Mouse (Mus musculus): Measurements from ENCODE around the gene Opcml. TPM values are rescaled to one million over a fixed set of nuclear protein-coding genes. Genes with fewer than 3 reads are reported as not detected.

Gene Opcml
- polyA plus RNA-seq, 1 experiment: 1.3 TPM

DNA sequence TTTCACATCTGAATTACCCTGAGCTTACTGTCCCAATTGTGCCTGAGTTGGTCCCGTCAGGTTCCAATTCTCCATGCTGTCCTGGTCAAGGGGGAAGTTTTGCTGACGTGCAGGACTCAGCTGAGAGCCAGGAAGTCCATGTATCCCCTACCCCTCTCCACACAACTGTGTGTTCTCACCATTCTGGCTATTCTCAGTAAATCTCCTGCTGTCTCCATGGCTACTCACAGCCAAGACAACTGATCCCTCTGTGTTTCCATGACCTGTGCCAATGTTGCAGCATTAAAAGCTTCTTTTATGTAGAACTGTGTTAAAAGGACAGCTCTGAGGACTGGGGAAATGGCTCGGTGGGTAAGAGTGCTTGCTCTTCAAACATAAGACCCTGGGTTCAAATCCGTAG is 373.4 kb downstream of the Opcml start:
- Histone ChIP-seq H3K4me3 (replicated peaks; ENCODE audit: control insufficient read depth, low read depth, low read length) (no peak overlapping the region), H3K27ac (ENCODE audit: control insufficient read depth, insufficient read depth, low read depth, low read length, poor library complexity) (no peak overlapping the region), H3K4me1 (ENCODE audit: control insufficient read depth, insufficient read depth, low read length) (no peaks in the 10 kb centered on the region)
- 59% methylated on average over 4 of the region's 4 CpGs for WGBS
- TF ChIP-seq CTCF (IDR thresholded peaks at IDR 0.05; ENCODE audit: control insufficient read depth, insufficient read depth, low read length) (no peak), POLR2A (IDR thresholded peaks at IDR 0.05; ENCODE audit: borderline replicate concordance, control insufficient read depth, low read depth, low read length) (no peak)

DNA sequence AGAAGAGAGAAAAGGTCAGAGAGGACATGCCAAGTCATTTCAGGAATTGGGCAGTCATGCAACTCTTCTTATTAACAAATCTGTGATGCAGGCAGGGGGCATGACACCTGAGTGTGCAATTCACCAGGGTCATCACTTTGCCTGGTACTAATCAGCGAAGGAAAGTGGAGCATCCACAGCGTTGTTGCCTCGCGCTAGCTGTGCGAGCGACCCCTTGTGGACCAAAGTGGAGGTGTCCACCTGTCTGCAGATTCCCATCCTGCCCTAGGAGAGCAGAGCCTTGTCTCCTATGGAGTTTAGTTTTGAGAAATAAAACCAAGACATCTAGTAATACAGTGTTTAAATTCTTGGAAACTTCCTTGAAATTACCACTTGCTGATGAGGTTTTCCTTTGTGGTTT is 381.3 kb downstream of the Opcml start:
- TF ChIP-seq POLR2A (IDR thresholded peaks at IDR 0.05; ENCODE audit: borderline replicate concordance, control insufficient read depth, low read depth, low read length): no peak
- TF ChIP-seq CTCF (IDR thresholded peaks at IDR 0.05; ENCODE audit: control insufficient read depth, insufficient read depth, low read length): no peak
- 9% methylated on average over 6 of the region's 6 CpGs for WGBS
- Histone ChIP-seq H3K4me3 (replicated peaks; ENCODE audit: control insufficient read depth, low read depth, low read length) (no peak overlapping the region), H3K27ac (ENCODE audit: control insufficient read depth, insufficient read depth, low read depth, low read length, poor library complexity) (no peak overlapping the region), H3K4me1 (ENCODE audit: control insufficient read depth, insufficient read depth, low read length) (no peaks in the 10 kb centered on the region)

DNA sequence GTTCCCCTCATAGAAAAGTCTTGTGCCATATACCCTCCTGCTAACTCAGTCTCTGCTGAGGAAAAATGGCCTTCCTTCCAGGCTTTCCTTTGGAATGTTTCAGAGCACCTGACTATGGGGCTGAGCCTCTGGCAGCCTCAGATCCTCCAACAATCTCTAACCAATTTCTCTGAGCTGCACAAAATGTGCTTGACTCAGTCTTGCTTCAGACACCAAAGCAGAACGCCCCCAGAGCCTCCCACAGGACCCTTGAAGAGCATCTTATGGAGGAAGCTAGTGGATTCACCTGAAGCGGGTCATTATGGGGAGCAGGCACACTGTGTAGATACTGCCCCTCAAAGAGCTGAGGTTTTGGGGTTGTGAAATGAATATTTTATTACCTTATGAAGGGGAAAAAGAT is 386.5 kb downstream of the Opcml start:
- Histone ChIP-seq H3K27ac (ENCODE audit: control insufficient read depth, insufficient read depth, low read depth, low read length, poor library complexity) (no peak overlapping the region), H3K4me1 (ENCODE audit: control insufficient read depth, insufficient read depth, low read length) (no peaks in the 10 kb centered on the region), H3K4me3 (replicated peaks; ENCODE audit: control insufficient read depth, low read depth, low read length) (no peak overlapping the region)
- WGBS: 63% methylated on average over 2 of the region's 2 CpGs
- TF ChIP-seq CTCF (IDR thresholded peaks at IDR 0.05; ENCODE audit: control insufficient read depth, insufficient read depth, low read length) (no peak), POLR2A (IDR thresholded peaks at IDR 0.05; ENCODE audit: borderline replicate concordance, control insufficient read depth, low read depth, low read length) (no peak)

DNA sequence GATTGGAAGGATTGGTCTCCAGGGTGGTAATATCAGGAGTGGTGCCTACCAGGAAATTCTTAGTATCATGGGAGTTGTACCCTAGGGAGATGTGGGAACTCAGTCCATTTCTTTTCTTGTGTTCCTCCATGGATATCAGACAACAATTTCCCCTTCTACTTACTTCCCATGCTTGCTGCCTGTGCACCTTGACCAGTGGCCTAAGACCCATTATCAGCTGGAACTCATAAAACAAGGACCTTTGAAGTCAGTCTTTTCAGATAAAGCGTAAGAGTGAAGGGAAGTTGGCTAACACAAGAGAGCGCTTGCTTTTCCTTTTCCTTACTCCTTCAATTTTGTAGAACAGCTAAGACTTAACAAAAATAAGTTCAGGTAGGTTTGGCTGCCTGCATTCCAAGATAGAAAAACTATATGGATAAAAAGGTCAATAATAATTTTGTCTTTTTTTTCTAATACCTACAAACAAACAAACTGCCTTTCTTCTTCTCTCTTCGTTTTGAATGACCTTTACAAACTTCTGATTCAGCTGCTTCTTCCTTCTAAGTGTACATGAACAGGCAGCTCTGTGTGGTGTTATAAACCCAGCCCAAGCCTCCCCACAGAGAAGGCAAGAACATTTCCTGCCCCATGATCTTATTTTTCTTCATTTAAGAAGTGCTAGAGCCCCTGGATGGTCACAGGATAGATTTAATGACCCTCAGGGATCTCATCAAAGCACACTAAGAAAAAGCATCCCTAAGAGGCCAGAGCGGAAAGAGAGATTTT is 387.7 kb downstream of the Opcml start:
- no peak overlapping the region for H3K27ac ChIP-seq (ENCODE audit: control insufficient read depth, insufficient read depth, low read depth, low read length, poor library complexity)
- WGBS: 68% methylated on average over 4 of the region's 4 CpGs
- H3K4me3 ChIP-seq (replicated peaks; ENCODE audit: control insufficient read depth, low read depth, low read length): no peak overlapping the region
- H3K4me1 ChIP-seq (ENCODE audit: control insufficient read depth, insufficient read depth, low read length): no peaks in the 10 kb centered on the region
- TF ChIP-seq POLR2A (IDR thresholded peaks at IDR 0.05; ENCODE audit: borderline replicate concordance, control insufficient read depth, low read depth, low read length) (no peak), CTCF (IDR thresholded peaks at IDR 0.05; ENCODE audit: control insufficient read depth, insufficient read depth, low read length) (no peak)

DNA sequence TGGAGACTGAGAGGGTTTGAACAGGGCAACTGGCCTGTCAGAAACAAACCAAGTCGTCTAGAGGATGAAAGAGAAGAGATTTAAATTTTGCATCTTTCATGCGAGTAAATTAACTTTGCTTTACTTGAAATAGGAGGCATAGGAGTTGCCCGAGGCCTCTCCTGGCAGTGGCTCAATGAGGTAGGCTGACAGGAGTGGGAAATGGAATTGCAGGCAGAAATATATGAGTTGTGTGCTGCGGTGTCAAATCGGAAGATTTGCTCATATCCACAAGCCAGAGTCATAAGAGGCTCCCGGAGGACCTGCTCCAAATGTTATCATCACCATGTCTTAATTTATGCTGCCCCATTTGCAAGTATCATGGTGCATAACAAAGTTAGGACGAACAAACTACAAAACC is 391.3 kb downstream of the Opcml start:
- 79% methylated on average over 7 of the region's 7 CpGs for WGBS

DNA sequence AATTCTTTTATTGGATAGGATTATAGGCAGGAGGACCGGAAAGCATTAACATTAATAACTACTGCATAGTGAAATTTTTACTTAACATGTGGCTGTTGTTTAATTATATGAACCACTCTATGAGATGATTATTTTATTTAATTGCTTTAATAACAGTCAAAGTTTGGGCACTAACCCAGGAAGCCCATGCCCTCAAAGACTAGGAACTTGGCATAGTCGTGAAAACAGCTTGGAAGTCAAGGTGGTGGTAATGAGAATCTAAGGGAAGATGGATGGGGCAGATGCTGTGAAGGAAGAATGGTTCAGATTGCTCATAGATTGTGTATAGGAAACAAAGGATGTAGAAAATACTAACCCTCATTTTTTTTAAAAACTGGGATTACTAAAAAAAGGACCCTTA is 399.7 kb downstream of the Opcml start:
- 78% methylated on average over 2 of the region's 2 CpGs for WGBS
- no peak for TF ChIP-seq CTCF (IDR thresholded peaks at IDR 0.05; ENCODE audit: control insufficient read depth, insufficient read depth, low read length)
- no peak for TF ChIP-seq POLR2A (IDR thresholded peaks at IDR 0.05; ENCODE audit: borderline replicate concordance, control insufficient read depth, low read depth, low read length)
- no peak overlapping the region for H3K4me3 ChIP-seq (replicated peaks; ENCODE audit: control insufficient read depth, low read depth, low read length)
- no peak overlapping the region for H3K27ac ChIP-seq (ENCODE audit: control insufficient read depth, insufficient read depth, low read depth, low read length, poor library complexity)
- no peaks in the 10 kb centered on the region for H3K4me1 ChIP-seq (ENCODE audit: control insufficient read depth, insufficient read depth, low read length)

More for the DNA sequence above, 391.3 kb downstream of the Opcml start:
- TF ChIP-seq POLR2A (IDR thresholded peaks at IDR 0.05; ENCODE audit: borderline replicate concordance, control insufficient read depth, low read depth, low read length): no peak
- TF ChIP-seq CTCF (IDR thresholded peaks at IDR 0.05; ENCODE audit: control insufficient read depth, insufficient read depth, low read length): no peak
- Histone ChIP-seq H3K27ac (ENCODE audit: control insufficient read depth, insufficient read depth, low read depth, low read length, poor library complexity) (no peak overlapping the region), H3K4me3 (replicated peaks; ENCODE audit: control insufficient read depth, low read depth, low read length) (no peak overlapping the region), H3K4me1 (ENCODE audit: control insufficient read depth, insufficient read depth, low read length) (no peaks in the 10 kb centered on the region)

DNA sequence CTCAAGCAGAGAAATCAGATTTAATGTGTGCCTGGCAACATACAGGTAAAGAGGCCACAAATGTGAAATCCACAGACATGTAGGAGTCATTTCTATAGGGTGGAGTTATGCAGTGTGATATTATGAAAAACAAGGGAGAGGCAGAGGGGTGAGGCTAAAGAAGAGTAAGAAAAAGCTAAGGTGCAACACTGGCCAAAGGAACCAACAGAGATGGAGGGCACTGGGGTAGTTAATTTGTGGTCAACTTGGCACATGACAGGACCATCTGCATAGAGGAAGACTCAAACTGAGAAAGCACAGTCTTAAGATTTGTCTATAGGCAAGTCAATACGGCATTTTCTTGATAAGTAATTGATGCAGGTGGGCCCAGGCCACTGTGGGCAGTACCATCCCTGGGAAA is 400.2 kb downstream of the Opcml start:
- WGBS: 77% methylated on average over 1 of the region's 1 CpGs
- TF ChIP-seq POLR2A (IDR thresholded peaks at IDR 0.05; ENCODE audit: borderline replicate concordance, control insufficient read depth, low read depth, low read length): no peak
- no peak for TF ChIP-seq CTCF (IDR thresholded peaks at IDR 0.05; ENCODE audit: control insufficient read depth, insufficient read depth, low read length)
- Histone ChIP-seq H3K27ac (ENCODE audit: control insufficient read depth, insufficient read depth, low read depth, low read length, poor library complexity) (no peak overlapping the region), H3K4me3 (replicated peaks; ENCODE audit: control insufficient read depth, low read depth, low read length) (no peak overlapping the region), H3K4me1 (ENCODE audit: control insufficient read depth, insufficient read depth, low read length) (no peaks in the 10 kb centered on the region)

DNA sequence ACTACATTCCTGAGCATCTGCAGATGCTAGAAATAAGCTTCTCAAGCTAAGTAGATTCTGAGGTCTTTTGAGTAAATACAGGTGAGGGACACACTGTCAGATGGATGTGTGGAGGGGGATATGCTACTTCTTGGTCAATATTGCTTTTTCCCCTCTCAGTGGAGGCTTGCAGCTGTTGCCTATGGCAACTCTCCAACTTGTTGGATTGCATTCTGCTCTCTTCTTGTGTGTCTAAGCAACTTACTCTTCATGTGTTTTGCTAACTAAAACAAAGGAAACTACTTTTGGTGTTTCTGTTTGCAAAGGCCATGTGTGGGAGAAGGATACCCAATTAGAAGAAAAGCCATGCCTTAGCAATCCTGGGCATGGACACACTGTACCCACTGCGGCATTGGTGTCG is 406.0 kb downstream of the Opcml start:
- TF ChIP-seq POLR2A (IDR thresholded peaks at IDR 0.05; ENCODE audit: borderline replicate concordance, control insufficient read depth, low read depth, low read length) (no peak), CTCF (IDR thresholded peaks at IDR 0.05; ENCODE audit: control insufficient read depth, insufficient read depth, low read length) (no peak)
- H3K27ac ChIP-seq (ENCODE audit: control insufficient read depth, insufficient read depth, low read depth, low read length, poor library complexity): no peak overlapping the region
- no peak overlapping the region for H3K4me3 ChIP-seq (replicated peaks; ENCODE audit: control insufficient read depth, low read depth, low read length)
- 85% methylated on average over 2 of the region's 2 CpGs for WGBS
- no peaks in the 10 kb centered on the region for H3K4me1 ChIP-seq (ENCODE audit: control insufficient read depth, insufficient read depth, low read length)

DNA sequence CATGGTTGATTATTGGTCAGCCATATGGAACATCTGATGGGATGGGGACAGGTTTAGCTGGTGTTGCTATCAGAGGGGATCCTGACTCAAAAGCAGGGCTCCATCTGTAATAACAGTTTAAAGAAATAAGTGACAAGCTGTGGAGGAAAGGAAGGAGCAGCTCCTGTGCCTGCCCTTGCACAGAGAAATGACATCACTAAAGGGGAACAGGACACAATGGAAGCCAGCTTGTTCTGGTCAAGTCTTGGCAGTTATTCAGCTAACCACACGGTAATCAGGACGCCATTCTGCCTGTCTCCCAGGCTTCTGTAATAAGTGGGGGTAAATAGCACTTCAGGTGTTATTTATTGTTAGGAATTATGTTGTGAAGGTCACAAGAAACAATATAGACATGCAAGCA is 406.5 kb downstream of the Opcml start:
- no peaks in the 10 kb centered on the region for H3K4me1 ChIP-seq (ENCODE audit: control insufficient read depth, insufficient read depth, low read length)
- no peak overlapping the region for H3K4me3 ChIP-seq (replicated peaks; ENCODE audit: control insufficient read depth, low read depth, low read length)
- no peak overlapping the region for H3K27ac ChIP-seq (ENCODE audit: control insufficient read depth, insufficient read depth, low read depth, low read length, poor library complexity)
- 27% methylated on average over 2 of the region's 2 CpGs for WGBS
- TF ChIP-seq POLR2A (IDR thresholded peaks at IDR 0.05; ENCODE audit: borderline replicate concordance, control insufficient read depth, low read depth, low read length): no peak
- no peak for TF ChIP-seq CTCF (IDR thresholded peaks at IDR 0.05; ENCODE audit: control insufficient read depth, insufficient read depth, low read length)
